In genomic region chr2:160911558-160912201, GRCm38 (mm10) we compare ENCODE assay signal across 8 mouse cellular contexts. TPM values are rescaled to one million over a fixed set of nuclear protein-coding genes. Genes with fewer than 3 reads are reported as not detected.
DNase-seq lines count a peak whose midpoint lies in the region; ATAC-seq and TF ChIP-seq lines count a peak whose summit lies in the region.
"Had no signal": no experiment of that assay in that cellular context is flagged by ENCODE, and none has a peak within 500 bp of the region (broad histone marks: within the 10 kb centered on the region; RNA-seq: fewer than 3 reads in every experiment).

No protein-coding gene starts in this region.

- TF ChIP-seq POLR2A in thymus, adult 2 months (IDR thresholded peaks at IDR 0.05; ENCODE audit: control insufficient read depth, extremely low read depth, insufficient read depth, low read length, poor library complexity), result no peak

- no peaks in the 10 kb centered on the region for H3K9me3 ChIP-seq in ES-E14 (ENCODE audit: control insufficient read depth, insufficient read depth, low read depth, low read length)
- H3K9me3 ChIP-seq in forebrain, embryonic 16.5 days (ENCODE audit: control insufficient read depth, low read length), result no peaks in the 10 kb centered on the region
- H3K9me3 ChIP-seq in limb, embryonic 11.5 days (ENCODE audit: control insufficient read depth, low read length), result no peaks in the 10 kb centered on the region

- 1% methylated on average over 59 of the region's 64 CpGs for WGBS in forebrain, embryonic 16.5 days
- under 1% methylated on average over 61 of the region's 64 CpGs for WGBS in limb, embryonic 11.5 days
- WGBS in thymus, adult 2 months, result 6% methylated on average over 64 of the region's 64 CpGs

- H3K27me3 ChIP-seq in forebrain, embryonic 16.5 days (replicated peaks; ENCODE audit: control insufficient read depth, insufficient read depth, low read length), result peaks cover 29% of the 10 kb centered on the region
- H3K27me3 ChIP-seq in limb, embryonic 11.5 days (ENCODE audit: control insufficient read depth, insufficient read depth, low read length), result peaks cover 15% of the 10 kb centered on the region; the same call in 1 of the 2 replicates
- peaks cover 11% of the 10 kb centered on the region for H3K27me3 ChIP-seq in thymus, adult 2 months (ENCODE audit: control insufficient read depth, insufficient read depth, low read length)

- no peak for TF ChIP-seq CTCF in thymus, adult 2 months (IDR thresholded peaks at IDR 0.05; ENCODE audit: borderline replicate concordance, control insufficient read depth, extremely low read depth, insufficient read depth, low read length, poor library complexity)

- H3K4me2 ChIP-seq in forebrain, embryonic 16.5 days (ENCODE audit: low read length), result peak overlapping the region; percentile 68
- peak overlapping the region; percentile 87 for H3K4me2 ChIP-seq in limb, embryonic 11.5 days (ENCODE audit: low read depth, severe bottlenecking)

- no peaks in the 10 kb centered on the region for H3K36me3 ChIP-seq in ES-E14 (ENCODE audit: control insufficient read depth, insufficient read depth, low read length, poor library complexity, severe bottlenecking)
- no peaks in the 10 kb centered on the region for H3K36me3 ChIP-seq in forebrain, embryonic 16.5 days (ENCODE audit: control insufficient read depth, insufficient read depth)
- H3K36me3 ChIP-seq in limb, embryonic 11.5 days (ENCODE audit: control insufficient read depth, insufficient read depth, low read length), result no peaks in the 10 kb centered on the region
- H3K36me3 ChIP-seq in thymus, adult 2 months (ENCODE audit: control insufficient read depth, insufficient read depth, low read length), result no peaks in the 10 kb centered on the region

- H3K4me1 ChIP-seq in ES-E14 (ENCODE audit: control insufficient read depth in 2 of 2, insufficient read depth in 2 of 2, low read length in 2 of 2, poor library complexity in 1 of 2), result peaks cover 0 to 6% of the 10 kb centered on the region in 2 experiments; a peak in 2 of 4 replicates
- H3K4me1 ChIP-seq in forebrain, embryonic 16.5 days (replicated peaks; ENCODE audit: control insufficient read depth, insufficient read depth, low read length), result peaks cover 18% of the 10 kb centered on the region
- H3K4me1 ChIP-seq in limb, embryonic 11.5 days (ENCODE audit: control insufficient read depth, insufficient read depth, low read length), result peaks cover 17% of the 10 kb centered on the region
- H3K4me1 ChIP-seq in thymus, adult 2 months (replicated peaks; ENCODE audit: control insufficient read depth, insufficient read depth, low read length), result no peaks in the 10 kb centered on the region

- no peak overlapping the region for H3K27ac ChIP-seq in ES-E14 (ENCODE audit: insufficient read depth, low read depth, low read length, poor library complexity, severe bottlenecking)
- no peak overlapping the region for H3K27ac ChIP-seq in forebrain, embryonic 16.5 days (ENCODE audit: low read length)
- no peak overlapping the region for H3K27ac ChIP-seq in limb, embryonic 11.5 days (replicated peaks; ENCODE audit: low read depth, low read length)
- no peak overlapping the region for H3K27ac ChIP-seq in thymus, adult 2 months (ENCODE audit: control insufficient read depth, insufficient read depth, low read length)

- no peak for DNase-seq in ES-E14 (ENCODE audit: low read depth, low spot score)
- DNase-seq in brain, adult 2 months (ENCODE audit: low read depth, low spot score), result peak; percentile 56
- peak; percentile 64 for DNase-seq in limb, embryonic 11.5 days (ENCODE audit: low spot score)
- peak; percentile 41 for DNase-seq in retina, postnatal 1 day
- no peak for DNase-seq in thymus, adult 2 months

- in situ Hi-C loops in ES-E14 (cut with MboI; ENCODE audit: low sequenced_read_pairs in 2 of 2, unreplicated experiment in 2 of 2), result no loop called here

- H3K9ac ChIP-seq in ES-E14 (ENCODE audit: insufficient read depth, low read depth, low read length, poor library complexity, severe bottlenecking), result peak overlapping the region; percentile 73
- H3K9ac ChIP-seq in forebrain, embryonic 16.5 days (replicated peaks; ENCODE audit: low read depth, low read length), result peak overlapping the region; percentile 54
- H3K9ac ChIP-seq in limb, embryonic 11.5 days (ENCODE audit: low read length), result peak overlapping the region; percentile 65

- H3K4me3 ChIP-seq in ES-E14 (ENCODE audit: insufficient read depth in 1 of 2, low read depth in 1 of 2, low read length in 2 of 2, poor library complexity in 1 of 2, severe bottlenecking in 1 of 2), result peak overlapping the region; percentile 52 to 85; a peak in 3 of 4 replicates
- H3K4me3 ChIP-seq in forebrain, embryonic 16.5 days (replicated peaks; ENCODE audit: low read length), result peak overlapping the region; percentile 41
- peak overlapping the region; percentile 62 for H3K4me3 ChIP-seq in limb, embryonic 11.5 days (ENCODE audit: low read depth, low read length)
- no peak overlapping the region for H3K4me3 ChIP-seq in thymus, adult 2 months (ENCODE audit: control insufficient read depth, insufficient read depth, low read length)
- H3K4me3 ChIP-seq: myocyte had no signal

- peak; percentile 49 for ATAC-seq in forebrain, embryonic 16.5 days
- peak; percentile 61 for ATAC-seq in limb, embryonic 11.5 days (ENCODE audit: insufficient number of reproducible peaks, low FRiP score, low TSS enrichment, low read depth)
- no peak for ATAC-seq in monocyte, adult 5-6 weeks (replicated peaks; ENCODE audit: insufficient number of reproducible peaks, low FRiP score, low TSS enrichment, poor library complexity, severe bottlenecking)

TF ChIP-seq in ES-E14, 5 proteins besides CTCF, POLR2A, EP300 and RAD21:
- TF ChIP-seq CHD2 (IDR thresholded peaks at IDR 0.05; ENCODE audit: low read depth, low read length) (no peak), ZNF384 (IDR thresholded peaks at IDR 0.05; ENCODE audit: low read depth, low read length) (no peak), HCFC1 (IDR thresholded peaks at IDR 0.05; ENCODE audit: borderline replicate concordance, insufficient read depth, low read length) (no peak), MAFK (IDR thresholded peaks at IDR 0.05; ENCODE audit: insufficient read depth, low read depth, low read length) (no peak), ZC3H11A (IDR thresholded peaks at IDR 0.05; ENCODE audit: borderline replicate concordance, low read depth, low read length) (no peak)

RNA-seq across cellular contexts. Expression of gene Emilin3, which starts 0.4 kb away (rescaled TPM):
- 2.8 and 5.0 TPM in 2 replicates for total RNA-seq in ES-E14 (2012; rRNA removed)
- polyA plus RNA-seq in forebrain, embryonic 16.5 days (2015; fragmentation: Nextera tagmentation; extraction: Ambion mirVana), result 0.43 and 0.52 TPM in 2 replicates
- 3.5 and 3.8 TPM in 2 replicates for polyA plus RNA-seq in limb, embryonic 11.5 days (2014; fragmentation: Nextera tagmentation; extraction: Ambion mirVana)
- total RNA-seq in monocyte, adult 5-6 weeks (2017), result not detected in 3 replicates
- 0.11 and 0.14 TPM in 2 replicates for polyA plus RNA-seq in thymus, adult 2 months (2012; rRNA removed)
- polyA plus RNA-seq: myocyte had no signal

RNA-seq across cellular contexts. Expression of gene Lpin3, which starts 31.2 kb away (rescaled TPM):
- 7.2 and 9.4 TPM in 2 replicates for total RNA-seq in ES-E14 (2012; rRNA removed)
- polyA plus RNA-seq in forebrain, embryonic 16.5 days (2015; fragmentation: Nextera tagmentation; extraction: Ambion mirVana), result 0.17 TPM in 1 of 2 replicates, not detected in the other
- 0.99 and 1.2 TPM in 2 replicates for polyA plus RNA-seq in limb, embryonic 11.5 days (2014; fragmentation: Nextera tagmentation; extraction: Ambion mirVana)
- not detected in 3 replicates for total RNA-seq in monocyte, adult 5-6 weeks (2017)
- 1.8 and 2.5 TPM in 2 replicates for polyA plus RNA-seq in thymus, adult 2 months (2012; rRNA removed)

RNA-seq across cellular contexts. Expression of gene Zhx3, which starts 38.9 kb away (rescaled TPM):
- total RNA-seq in ES-E14 (2012; rRNA removed), result 1.1 and 1.3 TPM in 2 replicates
- 21.7 and 23.9 TPM in 2 replicates for polyA plus RNA-seq in forebrain, embryonic 16.5 days (2015; fragmentation: Nextera tagmentation; extraction: Ambion mirVana)
- 8.2 and 10.2 TPM in 2 replicates for polyA plus RNA-seq in limb, embryonic 11.5 days (2014; fragmentation: Nextera tagmentation; extraction: Ambion mirVana)
- 1.6 to 4.1 TPM (median 2.0 TPM) in 3 replicates for total RNA-seq in monocyte, adult 5-6 weeks (2017)
- 7.8 and 9.1 TPM in 2 replicates for polyA plus RNA-seq in thymus, adult 2 months (2012; rRNA removed)

Comparison
In these comparisons a context has a peak if more than half of its experiments do, and no peak if none do; other contexts are left out.
1. DNase-seq: peak in brain, adult 2 months (single experiment), limb, embryonic 11.5 days (single experiment) and retina, postnatal 1 day (single experiment); none in ES-E14 (single experiment) and thymus, adult 2 months (single experiment).
2. Peak in every context shown above with its lines, with median percentiles within 50 percentile points of each other: H3K9ac ChIP-seq.